Mouse (Mus musculus): ENCODE data around the gene Spata21. TPM values are rescaled to one million over a fixed set of nuclear protein-coding genes. Genes with fewer than 3 reads are reported as not detected.

Gene Spata21
- polyA plus RNA-seq, 1 experiment from 2014 or later: 0.51 TPM

DNA sequence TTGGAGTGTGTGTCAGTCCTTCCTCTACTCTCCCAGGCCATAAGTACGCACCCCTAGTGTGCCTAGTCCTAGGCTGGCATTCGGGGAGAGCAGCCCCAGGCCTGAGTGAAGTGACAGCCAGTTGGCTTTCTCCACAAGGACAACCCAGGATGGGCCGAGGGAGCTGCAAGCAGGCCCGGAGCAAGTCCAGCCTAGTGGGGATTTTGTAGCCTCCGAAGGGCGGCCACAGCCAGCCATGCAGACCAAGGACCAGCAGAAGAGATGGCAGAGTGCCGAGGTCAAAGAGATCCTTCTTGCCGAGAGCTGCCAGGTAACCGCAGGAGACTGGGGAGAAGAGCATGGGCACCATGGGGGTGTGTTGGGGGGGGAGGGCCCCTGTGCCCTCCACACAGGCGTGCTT is 6.9 kb downstream of the Spata21 start:
- Histone ChIP-seq H3K4me3 (ENCODE audit: low read length) (no peak overlapping the region), H3K9ac (ENCODE audit: low read length) (no peak overlapping the region), H3K27ac (ENCODE audit: low read length) (no peak overlapping the region), H3K4me1 (replicated peaks; ENCODE audit: control insufficient read depth, insufficient read depth, low read length) (no peaks in the 10 kb centered on the region), H3K4me2 (ENCODE audit: low read depth, low read length) (no peak overlapping the region), H3K36me3 (ENCODE audit: control insufficient read depth, insufficient read depth, low read length) (no peaks in the 10 kb centered on the region), H3K27me3 (ENCODE audit: control insufficient read depth, insufficient read depth, low read depth, low read length) (no peaks in the 10 kb centered on the region), H3K9me3 (ENCODE audit: control insufficient read depth, low read length) (no peaks in the 10 kb centered on the region)
- WGBS: 63% methylated on average over 10 of the region's 10 CpGs
- ATAC-seq (ENCODE audit: low read depth): no peak

DNA sequence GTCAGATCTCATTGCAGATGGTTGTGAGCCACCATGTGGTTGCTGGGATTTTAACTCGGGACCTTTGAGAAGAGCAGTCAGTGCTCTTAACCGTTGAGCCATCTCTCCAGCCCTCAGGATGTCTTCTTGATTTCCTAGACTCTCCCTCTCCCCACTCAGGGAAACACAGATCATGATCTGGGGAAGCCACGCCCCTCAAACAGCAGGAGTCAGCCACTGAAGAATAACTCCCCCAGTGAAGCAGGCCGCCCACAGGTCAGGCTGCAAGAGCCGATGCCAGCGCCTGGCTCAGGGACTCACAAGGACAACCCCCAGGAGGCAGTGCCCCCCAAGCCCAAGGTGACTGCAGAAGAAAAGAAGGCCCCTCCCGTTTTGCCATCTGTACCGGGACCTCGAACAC is 8.6 kb downstream of the Spata21 start:
- 20% methylated on average over 9 of the region's 9 CpGs for WGBS
- Histone ChIP-seq H3K4me3 (ENCODE audit: low read length) (no peak overlapping the region), H3K9ac (ENCODE audit: low read length) (no peak overlapping the region), H3K36me3 (ENCODE audit: control insufficient read depth, insufficient read depth, low read length) (no peaks in the 10 kb centered on the region), H3K27me3 (ENCODE audit: control insufficient read depth, insufficient read depth, low read depth, low read length) (no peaks in the 10 kb centered on the region), H3K27ac (ENCODE audit: low read length) (no peak overlapping the region), H3K4me1 (replicated peaks; ENCODE audit: control insufficient read depth, insufficient read depth, low read length) (no peaks in the 10 kb centered on the region), H3K4me2 (ENCODE audit: low read depth, low read length) (no peak overlapping the region), H3K9me3 (ENCODE audit: control insufficient read depth, low read length) (no peaks in the 10 kb centered on the region)
- ATAC-seq (ENCODE audit: low read depth): no peak

DNA sequence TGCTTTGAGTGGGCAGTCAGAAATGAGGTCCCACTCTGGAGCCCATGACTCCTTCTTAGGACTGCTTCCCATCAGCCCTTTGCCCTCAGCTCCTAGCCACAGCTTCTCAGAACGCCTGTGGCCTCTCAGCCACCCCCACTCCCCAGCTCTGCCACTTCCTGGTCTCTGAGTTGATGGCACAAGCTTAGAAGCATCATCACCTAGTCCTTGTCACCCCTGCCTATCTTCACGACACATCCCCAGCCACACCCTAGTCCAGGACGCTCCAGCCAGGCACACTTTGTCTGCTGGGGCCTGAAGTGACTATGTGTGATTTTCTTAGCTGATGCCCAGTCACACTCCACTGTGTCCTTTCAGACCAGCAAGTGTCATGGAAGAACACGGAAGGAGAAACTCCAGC is 10.8 kb downstream of the Spata21 start:
- ATAC-seq (ENCODE audit: low read depth): no peak
- WGBS: 55% methylated on average over 4 of the region's 4 CpGs

DNA sequence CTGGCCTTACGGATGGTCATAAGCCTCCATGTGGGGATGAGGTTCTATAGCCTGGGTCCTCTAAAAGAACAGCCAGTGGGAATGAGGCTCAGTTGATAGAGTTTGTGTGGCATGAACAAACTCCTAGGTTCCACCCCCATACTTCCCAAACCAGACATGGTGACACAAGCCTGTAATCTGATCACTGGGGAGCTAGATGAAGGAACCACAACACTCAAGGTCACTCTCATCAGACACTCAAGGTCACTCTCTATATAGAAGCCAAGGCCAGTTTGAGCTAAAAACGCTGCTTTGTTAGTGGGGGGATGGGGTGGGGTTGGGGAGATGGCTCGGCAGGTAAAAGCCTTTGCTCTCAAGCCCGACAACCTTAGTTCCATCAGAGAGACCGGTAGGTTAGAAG is 11.8 kb downstream of the Spata21 start:
- ATAC-seq (ENCODE audit: low read depth): no peak
- Histone ChIP-seq H3K9me3 (ENCODE audit: control insufficient read depth, low read length) (no peaks in the 10 kb centered on the region), H3K27me3 (ENCODE audit: control insufficient read depth, insufficient read depth, low read depth, low read length) (no peaks in the 10 kb centered on the region), H3K9ac (ENCODE audit: low read length) (no peak overlapping the region), H3K4me3 (ENCODE audit: low read length) (no peak overlapping the region), H3K4me1 (replicated peaks; ENCODE audit: control insufficient read depth, insufficient read depth, low read length) (no peaks in the 10 kb centered on the region), H3K4me2 (ENCODE audit: low read depth, low read length) (no peak overlapping the region), H3K27ac (ENCODE audit: low read length) (no peak overlapping the region), H3K36me3 (ENCODE audit: control insufficient read depth, insufficient read depth, low read length) (no peaks in the 10 kb centered on the region)
- 71% methylated on average over 5 of the region's 5 CpGs for WGBS

More for the DNA sequence above, 10.8 kb downstream of the Spata21 start:
- H3K9me3 ChIP-seq (ENCODE audit: control insufficient read depth, low read length): no peaks in the 10 kb centered on the region
- no peak overlapping the region for H3K4me3 ChIP-seq (ENCODE audit: low read length)
- H3K36me3 ChIP-seq (ENCODE audit: control insufficient read depth, insufficient read depth, low read length): no peaks in the 10 kb centered on the region
- no peak overlapping the region for H3K9ac ChIP-seq (ENCODE audit: low read length)
- H3K4me1 ChIP-seq (replicated peaks; ENCODE audit: control insufficient read depth, insufficient read depth, low read length): no peaks in the 10 kb centered on the region
- no peaks in the 10 kb centered on the region for H3K27me3 ChIP-seq (ENCODE audit: control insufficient read depth, insufficient read depth, low read depth, low read length)
- no peak overlapping the region for H3K4me2 ChIP-seq (ENCODE audit: low read depth, low read length)
- H3K27ac ChIP-seq (ENCODE audit: low read length): no peak overlapping the region

DNA sequence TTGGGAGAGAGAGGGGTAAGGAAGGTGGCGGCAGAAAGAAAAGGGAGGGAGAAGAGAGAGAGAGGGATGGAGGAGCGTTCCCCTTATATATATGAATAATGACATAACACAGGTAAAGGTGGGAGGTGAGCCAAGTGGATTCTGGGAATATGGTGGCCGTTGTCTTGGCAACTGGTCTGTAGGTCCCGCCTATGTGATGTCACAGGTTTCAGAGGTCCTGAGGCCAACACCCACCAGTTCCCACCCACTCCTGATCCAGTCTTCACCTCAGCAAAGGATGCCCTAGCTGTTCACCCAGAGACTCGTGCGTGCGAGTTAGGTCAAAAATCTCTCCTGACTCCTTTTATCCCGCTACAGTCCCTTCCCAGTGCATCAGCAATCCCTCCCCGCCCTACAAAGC is 13.2 kb downstream of the Spata21 start:
- no peaks in the 10 kb centered on the region for H3K36me3 ChIP-seq (ENCODE audit: control insufficient read depth, insufficient read depth, low read length)
- no peak overlapping the region for H3K27ac ChIP-seq (ENCODE audit: low read length)
- no peak for ATAC-seq (ENCODE audit: low read depth)
- 89% methylated on average over 9 of the region's 9 CpGs for WGBS
- H3K4me2 ChIP-seq (ENCODE audit: low read depth, low read length): no peak overlapping the region
- H3K4me3 ChIP-seq (ENCODE audit: low read length): no peak overlapping the region
- H3K9ac ChIP-seq (ENCODE audit: low read length): no peak overlapping the region
- H3K4me1 ChIP-seq (replicated peaks; ENCODE audit: control insufficient read depth, insufficient read depth, low read length): no peaks in the 10 kb centered on the region
- no peaks in the 10 kb centered on the region for H3K27me3 ChIP-seq (ENCODE audit: control insufficient read depth, insufficient read depth, low read depth, low read length)
- H3K9me3 ChIP-seq (ENCODE audit: control insufficient read depth, low read length): no peaks in the 10 kb centered on the region

DNA sequence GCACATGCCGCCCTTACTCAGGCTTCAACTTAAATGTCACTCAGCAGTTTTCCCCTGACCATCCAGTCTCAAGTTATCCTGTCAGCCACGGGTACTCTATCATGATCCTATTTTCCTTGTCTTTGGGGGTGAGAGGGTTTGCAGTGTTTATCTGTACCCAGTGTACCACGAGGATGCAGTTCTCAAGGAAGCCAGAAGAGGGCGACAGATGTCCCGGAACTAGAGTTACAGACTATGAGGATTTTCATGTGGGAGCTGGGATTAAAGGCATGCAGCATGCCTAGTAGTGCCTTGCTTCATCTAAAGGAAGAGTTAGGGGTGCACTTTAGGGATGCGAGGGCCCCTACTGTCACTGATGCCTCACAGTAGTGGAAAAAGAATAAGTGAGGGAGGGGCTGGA is 13.7 kb downstream of the Spata21 start:
- no peak overlapping the region for H3K4me3 ChIP-seq (ENCODE audit: low read length)
- H3K36me3 ChIP-seq (ENCODE audit: control insufficient read depth, insufficient read depth, low read length): no peaks in the 10 kb centered on the region
- no peaks in the 10 kb centered on the region for H3K4me1 ChIP-seq (replicated peaks; ENCODE audit: control insufficient read depth, insufficient read depth, low read length)
- H3K9me3 ChIP-seq (ENCODE audit: control insufficient read depth, low read length): no peaks in the 10 kb centered on the region
- 64% methylated on average over 6 of the region's 6 CpGs for WGBS
- no peak overlapping the region for H3K4me2 ChIP-seq (ENCODE audit: low read depth, low read length)
- no peak for ATAC-seq (ENCODE audit: low read depth)
- no peak overlapping the region for H3K27ac ChIP-seq (ENCODE audit: low read length)
- no peak overlapping the region for H3K9ac ChIP-seq (ENCODE audit: low read length)
- no peaks in the 10 kb centered on the region for H3K27me3 ChIP-seq (ENCODE audit: control insufficient read depth, insufficient read depth, low read depth, low read length)

DNA sequence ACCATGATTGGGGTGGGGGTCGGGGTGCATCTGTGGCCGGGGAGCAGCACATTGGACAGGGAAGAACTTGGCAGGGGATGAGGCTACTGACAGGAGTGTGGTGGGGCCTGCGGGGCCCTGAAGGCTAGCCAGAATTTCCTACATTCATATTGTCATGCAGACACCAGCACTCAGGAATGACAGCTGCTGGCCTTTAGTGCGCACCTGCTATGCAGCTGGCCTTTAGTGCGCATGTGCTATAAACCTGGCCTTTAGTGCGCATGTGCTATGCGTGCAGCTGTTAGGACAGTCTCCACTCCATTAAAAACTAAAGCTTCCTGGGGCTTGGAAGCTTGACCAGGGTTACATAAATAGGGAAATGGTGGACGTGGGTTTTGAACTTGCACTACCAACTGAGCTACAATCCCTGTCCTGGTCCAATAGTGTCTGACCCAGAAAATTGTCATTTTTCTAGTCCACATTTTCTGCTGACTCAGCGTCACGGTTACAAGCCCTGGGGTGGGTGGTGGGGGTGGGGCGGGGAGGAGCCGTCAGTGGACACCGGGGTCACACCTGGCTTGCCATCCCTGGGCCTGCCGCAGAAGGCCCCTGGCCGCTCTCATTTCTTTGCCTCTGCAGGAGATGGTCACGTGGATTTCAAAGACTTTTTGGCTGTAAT is 18.5 kb downstream of the Spata21 start:
- Histone ChIP-seq H3K4me1 (replicated peaks; ENCODE audit: control insufficient read depth, insufficient read depth, low read length) (peaks cover 2% of the 10 kb centered on the region; the same call in 1 of the 2 replicates), H3K36me3 (ENCODE audit: control insufficient read depth, insufficient read depth, low read length) (peaks cover 10% of the 10 kb centered on the region; the same call in 1 of the 2 replicates), H3K27me3 (ENCODE audit: control insufficient read depth, insufficient read depth, low read depth, low read length) (no peaks in the 10 kb centered on the region), H3K4me2 (ENCODE audit: low read depth, low read length) (no peak overlapping the region), H3K9me3 (ENCODE audit: control insufficient read depth, low read length) (no peaks in the 10 kb centered on the region), H3K27ac (ENCODE audit: low read length) (no peak overlapping the region), H3K9ac (ENCODE audit: low read length) (no peak overlapping the region), H3K4me3 (ENCODE audit: low read length) (no peak overlapping the region)
- WGBS: 71% methylated on average over 16 of the region's 16 CpGs
- ATAC-seq (ENCODE audit: low read depth): no peak

DNA sequence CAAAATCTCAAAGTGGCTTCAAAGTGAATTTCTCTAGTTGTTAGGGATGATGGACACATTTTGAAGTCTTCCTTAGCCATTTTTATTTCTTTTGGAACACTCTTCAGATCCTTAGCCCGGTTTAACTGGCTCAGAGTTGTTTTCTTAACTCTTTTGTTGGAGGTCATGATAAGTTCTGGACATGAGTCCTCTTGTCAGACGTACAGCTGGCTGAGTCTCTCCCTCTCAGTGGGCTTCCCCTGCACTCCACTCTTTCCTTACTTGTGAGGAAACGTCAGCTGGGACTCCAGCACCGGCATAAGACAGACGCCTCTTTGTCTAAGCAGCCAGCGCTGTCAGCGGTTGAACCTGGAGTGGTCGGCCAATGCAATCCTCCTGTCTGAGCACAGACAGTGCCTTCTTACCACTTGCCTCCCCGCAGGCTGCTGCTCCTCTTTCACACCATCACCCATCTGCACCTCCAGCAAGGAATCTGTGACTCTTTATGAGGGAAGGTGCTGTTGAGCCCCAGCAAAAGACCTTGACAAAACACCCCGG is 20.1 kb downstream of the Spata21 start:
- Histone ChIP-seq H3K9ac (ENCODE audit: low read length) (no peak overlapping the region), H3K27ac (ENCODE audit: low read length) (no peak overlapping the region)

DNA sequence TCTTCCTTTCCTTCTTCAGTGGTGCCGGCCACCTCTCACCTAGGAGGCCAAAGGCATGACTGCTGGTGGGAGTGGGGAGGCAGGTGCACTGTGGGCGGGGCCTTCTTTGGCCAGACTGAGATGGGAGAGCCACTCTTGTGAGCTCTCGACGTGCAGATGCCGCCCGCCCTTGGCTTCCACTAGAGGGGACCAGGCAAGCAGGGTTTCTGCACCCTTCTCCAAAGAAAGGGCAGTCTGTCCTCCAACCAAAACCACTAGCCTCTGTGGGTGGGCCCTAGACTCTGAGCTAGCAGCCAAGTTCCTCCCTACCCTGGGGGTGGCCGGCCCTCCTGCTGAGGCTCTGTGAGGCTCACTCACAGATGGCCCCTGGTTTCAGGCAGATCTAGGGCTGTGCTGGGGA is 25.7 kb downstream of the Spata21 start:
- H3K27ac ChIP-seq (ENCODE audit: low read length): peak overlapping the region; percentile 95
- H3K36me3 ChIP-seq (ENCODE audit: control insufficient read depth, insufficient read depth, low read length): peaks cover 42% of the 10 kb centered on the region

More for the DNA sequence above, 20.1 kb downstream of the Spata21 start:
- Histone ChIP-seq H3K4me1 (replicated peaks; ENCODE audit: control insufficient read depth, insufficient read depth, low read length) (peaks cover 2% of the 10 kb centered on the region; the same call in 1 of the 2 replicates), H3K27me3 (ENCODE audit: control insufficient read depth, insufficient read depth, low read depth, low read length) (no peaks in the 10 kb centered on the region), H3K4me2 (ENCODE audit: low read depth, low read length) (no peak overlapping the region), H3K4me3 (ENCODE audit: low read length) (no peak overlapping the region), H3K36me3 (ENCODE audit: control insufficient read depth, insufficient read depth, low read length) (peaks cover 17% of the 10 kb centered on the region; the same call in 1 of the 2 replicates), H3K9me3 (ENCODE audit: control insufficient read depth, low read length) (no peaks in the 10 kb centered on the region)
- no peak for ATAC-seq (ENCODE audit: low read depth)
- WGBS: 11% methylated on average over 10 of the region's 10 CpGs

More for the DNA sequence above, 25.7 kb downstream of the Spata21 start:
- no peak overlapping the region for H3K4me3 ChIP-seq (ENCODE audit: low read length)
- peak; percentile 82 for ATAC-seq (ENCODE audit: low read depth)
- WGBS: 44% methylated on average over 7 of the region's 7 CpGs
- no peak overlapping the region for H3K4me2 ChIP-seq (ENCODE audit: low read depth, low read length)
- H3K9me3 ChIP-seq (ENCODE audit: control insufficient read depth, low read length): no peaks in the 10 kb centered on the region
- peak overlapping the region; percentile 39 for H3K9ac ChIP-seq (ENCODE audit: low read length)
- H3K27me3 ChIP-seq (ENCODE audit: control insufficient read depth, insufficient read depth, low read depth, low read length): no peaks in the 10 kb centered on the region
- H3K4me1 ChIP-seq (replicated peaks; ENCODE audit: control insufficient read depth, insufficient read depth, low read length): peaks cover 9% of the 10 kb centered on the region

Measured in lung, embryonic 16.5 days (tissue).